Mouse (Mus musculus) ES-E14 (cell line): ENCODE measurements around the gene Chchd10.

Experiments used
- CHD2 ChIP-seq: IDR thresholded peaks from 2 replicates; pipeline ENCODE4 v1.6.1; 2014; ENCODE audit warnings: mild to moderate bottlenecking, low read depth, low read length, inconsistent platforms
- ZC3H11A ChIP-seq: IDR thresholded peaks from 2 replicates; pipeline ENCODE4 v1.6.1; 2012; ENCODE audit warnings: low read depth, mild to moderate bottlenecking, inconsistent platforms, low read length, borderline replicate concordance
- ZNF384 ChIP-seq: IDR thresholded peaks from 2 replicates; pipeline ENCODE4 v1.6.1; 2012; ENCODE audit warnings: low read depth, low read length, inconsistent platforms

DNA sequence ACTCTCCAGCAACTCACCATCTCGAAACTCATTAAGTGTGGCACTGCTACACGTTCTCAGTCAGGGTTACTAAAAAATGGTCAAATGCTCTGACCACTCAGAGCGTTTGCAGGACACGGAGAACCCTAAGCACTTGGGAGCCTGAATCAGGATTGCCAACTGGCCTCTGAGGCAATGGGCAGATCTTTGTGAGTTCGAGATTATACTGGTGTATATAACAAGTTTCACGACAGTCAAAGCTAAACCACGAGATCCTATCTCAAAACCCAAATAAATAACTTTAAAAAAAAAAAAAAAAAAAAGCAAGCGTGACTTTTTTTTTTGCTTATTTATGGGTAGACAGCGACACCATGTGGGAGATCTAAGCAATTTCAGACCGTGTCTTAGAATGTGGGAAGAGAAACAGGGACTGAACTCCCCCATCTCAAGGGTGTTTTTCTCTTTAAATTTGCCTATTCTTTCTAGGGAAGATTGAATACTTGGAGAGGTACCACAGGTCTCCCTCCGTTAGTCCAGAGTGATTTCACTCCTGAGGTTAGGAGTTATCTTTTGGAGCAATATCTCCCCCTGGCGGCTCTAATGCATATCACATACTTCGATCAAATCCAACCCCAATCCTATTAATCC lies 18.6 kb downstream of the Chchd10 start:
- TF ChIP-seq ZNF384 (peak; percentile 99), ZC3H11A (peak; percentile 56; the same call in 1 of the 2 replicates), CHD2 (no peak)
